In the genomic region with DNA sequence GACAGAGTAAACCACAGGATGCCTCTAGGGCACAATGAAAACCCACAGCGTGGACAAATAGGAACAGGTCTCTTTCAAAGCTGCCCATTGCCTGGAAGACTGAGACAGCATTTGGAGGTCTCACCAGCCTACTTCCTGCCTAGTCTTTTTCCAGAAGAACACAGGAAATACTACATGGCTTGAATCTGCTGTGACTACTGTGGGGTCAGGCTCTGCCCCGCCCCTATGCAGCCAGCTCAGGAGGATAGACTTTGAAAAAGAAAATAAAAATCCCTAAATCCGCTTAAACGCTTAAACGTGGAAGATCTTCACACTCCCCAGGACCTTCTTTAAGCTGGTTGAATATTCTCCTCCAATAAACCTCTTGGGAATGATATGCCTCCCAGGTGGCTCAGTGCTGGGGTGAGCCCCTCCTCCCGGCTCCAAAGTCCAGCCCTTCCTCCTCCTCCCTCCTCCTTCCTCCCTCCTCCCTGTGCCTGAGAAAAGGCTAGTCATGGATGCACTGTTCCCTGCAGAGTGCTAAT, we compare ENCODE assay signal across 9 mouse cellular contexts. TPM values are rescaled to one million over a fixed set of nuclear protein-coding genes. Genes with fewer than 3 reads are reported as not detected.
DNase-seq lines count a peak whose midpoint lies in the region; ATAC-seq lines count a peak whose summit lies in the region.
"Had no signal": no experiment of that assay in that cellular context is flagged by ENCODE, and none has a peak within 500 bp of the region (broad histone marks: within the 10 kb centered on the region; RNA-seq: fewer than 3 reads in every experiment).

No protein-coding gene starts in this region.

- no peaks in the 10 kb centered on the region for H3K27me3 ChIP-seq in forebrain, embryonic 16.5 days (replicated peaks; ENCODE audit: control insufficient read depth, insufficient read depth, low read length)
- peaks cover 39% of the 10 kb centered on the region for H3K27me3 ChIP-seq in forebrain, embryonic 10.5 days (ENCODE audit: poor library complexity, severe bottlenecking)
- H3K27me3 ChIP-seq in neural tube, embryonic 12.5 days (replicated peaks): no peaks in the 10 kb centered on the region
- H3K27me3 ChIP-seq in liver, embryonic 16.5 days (ENCODE audit: control insufficient read depth, insufficient read depth, low read depth, low read length): no peaks in the 10 kb centered on the region

- no peaks in the 10 kb centered on the region for H3K9me3 ChIP-seq in forebrain, embryonic 16.5 days (ENCODE audit: control insufficient read depth, low read length)
- H3K9me3 ChIP-seq in forebrain, embryonic 10.5 days: no peaks in the 10 kb centered on the region
- H3K9me3 ChIP-seq in neural tube, embryonic 12.5 days: no peaks in the 10 kb centered on the region
- H3K9me3 ChIP-seq in liver, embryonic 16.5 days (replicated peaks; ENCODE audit: control insufficient read depth, low read length): no peaks in the 10 kb centered on the region

- no peaks in the 10 kb centered on the region for H3K36me3 ChIP-seq in forebrain, embryonic 16.5 days (ENCODE audit: control insufficient read depth, insufficient read depth)
- no peaks in the 10 kb centered on the region for H3K36me3 ChIP-seq in forebrain, embryonic 10.5 days (replicated peaks)
- H3K36me3 ChIP-seq in neural tube, embryonic 12.5 days: no peaks in the 10 kb centered on the region
- H3K36me3 ChIP-seq in liver, embryonic 16.5 days (ENCODE audit: control insufficient read depth, insufficient read depth): no peaks in the 10 kb centered on the region

- ATAC-seq in forebrain, embryonic 16.5 days: peak; percentile 47; the same call in 1 of the 2 replicates
- ATAC-seq in neural tube, embryonic 12.5 days (ENCODE audit: low FRiP score, low read depth): no peak
- 0 out of 2 replicates have a peak, but pooled peaks have one; percentile 13 for ATAC-seq in liver, embryonic 16.5 days (ENCODE audit: low read depth)
- no peak for ATAC-seq in megakaryocyte-erythroid progenitor cell, adult 5-6 weeks (replicated peaks; ENCODE audit: low FRiP score, low TSS enrichment, poor library complexity, severe bottlenecking)

- 15% methylated on average over 6 of the region's 6 CpGs for WGBS in forebrain, embryonic 16.5 days
- WGBS in forebrain, embryonic 10.5 days: 14% methylated on average over 6 of the region's 6 CpGs
- 25% methylated on average over 6 of the region's 6 CpGs for WGBS in neural tube, embryonic 12.5 days
- 13% methylated on average over 6 of the region's 6 CpGs for WGBS in liver, embryonic 16.5 days (ENCODE audit: insufficient replicate concordance)

- peaks cover 3% of the 10 kb centered on the region for H3K4me1 ChIP-seq in forebrain, embryonic 16.5 days (replicated peaks; ENCODE audit: control insufficient read depth, insufficient read depth, low read length)
- peaks cover 15% of the 10 kb centered on the region for H3K4me1 ChIP-seq in forebrain, embryonic 10.5 days
- H3K4me1 ChIP-seq in neural tube, embryonic 12.5 days: peaks cover 9% of the 10 kb centered on the region; the same call in 1 of the 2 replicates
- H3K4me1 ChIP-seq in liver, embryonic 16.5 days (ENCODE audit: control insufficient read depth, low read depth, low read length): no peaks in the 10 kb centered on the region

- no peak overlapping the region for H3K4me3 ChIP-seq in forebrain, embryonic 16.5 days (replicated peaks; ENCODE audit: low read length)
- no peak overlapping the region for H3K4me3 ChIP-seq in forebrain, embryonic 10.5 days
- no peak overlapping the region for H3K4me3 ChIP-seq in neural tube, embryonic 12.5 days
- no peak overlapping the region for H3K4me3 ChIP-seq in liver, embryonic 16.5 days (ENCODE audit: low read depth, low read length)

- H3K27ac ChIP-seq in forebrain, embryonic 16.5 days (ENCODE audit: low read length): no peak overlapping the region
- H3K27ac ChIP-seq in forebrain, embryonic 10.5 days: no peak overlapping the region
- H3K27ac ChIP-seq in neural tube, embryonic 12.5 days: no peak overlapping the region
- no peak overlapping the region for H3K27ac ChIP-seq in liver, embryonic 16.5 days (ENCODE audit: low read length)

- no peak for DNase-seq in forebrain, embryonic 10.5 days (ENCODE audit: extremely low spot score, low spot score)
- no peak for DNase-seq in neural tube, embryonic 10.5 days (ENCODE audit: extremely low spot score, low spot score)
- peak; percentile 75 for DNase-seq in yolk sac, embryonic 10.5 days (ENCODE audit: low spot score)
- DNase-seq in cerebellum, postnatal 14 days: no peak
- DNase-seq: layer of hippocampus, adult 9-11 months had no signal

- no peak overlapping the region for H3K4me2 ChIP-seq in forebrain, embryonic 16.5 days (ENCODE audit: low read length)
- H3K4me2 ChIP-seq in neural tube, embryonic 12.5 days (replicated peaks): peak overlapping the region; percentile 9; the same call in 1 of the 2 replicates
- H3K4me2 ChIP-seq in liver, embryonic 16.5 days (ENCODE audit: low read depth, low read length): no peak overlapping the region

- H3K9ac ChIP-seq in forebrain, embryonic 16.5 days (replicated peaks; ENCODE audit: low read depth, low read length): no peak overlapping the region
- no peak overlapping the region for H3K9ac ChIP-seq in neural tube, embryonic 12.5 days
- H3K9ac ChIP-seq in liver, embryonic 16.5 days (ENCODE audit: low read depth, low read length): no peak overlapping the region

RNA-seq across cellular contexts. Expression of gene Mapt, which starts 15.0 kb away (rescaled TPM):
- polyA plus RNA-seq in forebrain, embryonic 16.5 days (2015; fragmentation: Nextera tagmentation; extraction: Ambion mirVana): 754 and 864 TPM in 2 replicates
- 2.9 and 8.1 TPM in 2 replicates for polyA plus RNA-seq in forebrain, embryonic 10.5 days (2016; fragmentation: Nextera tagmentation; extraction: Ambion mirVana)
- polyA plus RNA-seq in neural tube, embryonic 12.5 days (2016; fragmentation: Nextera tagmentation; extraction: Ambion mirVana): 271 and 288 TPM in 2 replicates
- polyA plus RNA-seq in liver, embryonic 16.5 days (2015; fragmentation: Nextera tagmentation; extraction: Ambion mirVana): 0.49 and 0.53 TPM in 2 replicates
- total RNA-seq in megakaryocyte-erythroid progenitor cell, adult 5-6 weeks (2014; fragmentation: Nextera tagmentation): 3.4 and 4.1 TPM in 2 replicates
- 0.23 TPM in 1 of 2 replicates, not detected in the other for total RNA-seq in megakaryocyte-erythroid progenitor cell, adult 5-6 weeks (2017)

Comparison
In these comparisons a context has a peak if more than half of its experiments do, and no peak if none do; other contexts are left out.
1. RNA of gene Mapt, which starts 15.0 kb away (polyA plus RNA-seq): 754 to 864 TPM in forebrain, embryonic 16.5 days and 271 to 288 TPM in neural tube, embryonic 12.5 days; 2.9 to 8.1 TPM in forebrain, embryonic 10.5 days and 0.49 to 0.53 TPM in liver, embryonic 16.5 days; every median in the first group is over 10 times any median in the second.
2. ATAC-seq: peak in forebrain, embryonic 16.5 days (single experiment) and liver, embryonic 16.5 days (single experiment); none in neural tube, embryonic 12.5 days (single experiment) and megakaryocyte-erythroid progenitor cell, adult 5-6 weeks (single experiment).